Mouse (Mus musculus) C2C12 (cell line): Measurements from ENCODE around the gene Akr1c13.

Experiments
- CEBPB ChIP-seq: IDR thresholded peaks from one replicate; pipeline ENCODE4 v1.6.1; 2011; ENCODE audit warnings: low read depth, mild to moderate bottlenecking, control low read depth, moderate library complexity
- CTCF ChIP-seq: IDR thresholded peaks from one replicate; pipeline ENCODE4 v1.5.1; 2011; ENCODE audit not compliant: control insufficient read depth, insufficient read depth, insufficient read length
- MYOD1 ChIP-seq: IDR thresholded peaks from one replicate; pipeline ENCODE4 v1.6.1; 2011; ENCODE audit warnings: low read depth; ENCODE audit not compliant: control insufficient read depth, insufficient read length
- USF1 ChIP-seq: IDR thresholded peaks from one replicate; pipeline ENCODE4 v1.6.1; 2011; ENCODE audit warnings: low read depth, mild to moderate bottlenecking, control low read depth, moderate library complexity

GRCm38 (mm10) chr13:4183116-4183515 lies 7.8 kb upstream of the Akr1c13 start:
- TF ChIP-seq USF1 (no peak), CEBPB (no peak), CTCF (no peak), MYOD1 (no peak)
